Mouse (Mus musculus) small intestine, adult 2 months (tissue): Measurements from ENCODE around the gene Tbc1d30. TPM values are rescaled to one million over a fixed set of nuclear protein-coding genes. Genes with fewer than 3 reads are reported as not detected.
A peak's percentile ranks its signal among the peaks of the same experiment; 100 is the strongest.

Source experiments
- H3K27ac ChIP-seq: fragments of 200-500 bp; 2 replicates; pipeline ENCODE4 v1.5.1; 2012; ENCODE audit warnings: low read depth, low read length, control low read depth, inconsistent platforms; ENCODE audit not compliant: insufficient read depth
- H3K27me3 ChIP-seq: fragments of 200-500 bp; 2 replicates; pipeline ENCODE4 v1.6.1; 2012; ENCODE audit warnings: mild to moderate bottlenecking, moderate library complexity, low read length, inconsistent platforms; ENCODE audit not compliant: control insufficient read depth, insufficient read depth
- H3K36me3 ChIP-seq: fragments of 200-500 bp; 2 replicates; pipeline ENCODE4 v1.6.1; 2012; ENCODE audit warnings: mild to moderate bottlenecking, low read length, control low read depth, inconsistent platforms; ENCODE audit not compliant: control insufficient read depth, insufficient read depth
- H3K4me1 ChIP-seq: fragments of 200-500 bp; 2 replicates; pipeline ENCODE4 v1.6.1; 2012; ENCODE audit warnings: low read length, inconsistent platforms, mixed read lengths; ENCODE audit not compliant: control insufficient read depth, insufficient read depth, insufficient read length
- H3K4me3 ChIP-seq: fragments of 200-500 bp; 2 replicates; pipeline ENCODE4 v1.5.1; 2012; ENCODE audit warnings: low read depth, mild to moderate bottlenecking, control low read depth, inconsistent platforms, low read length, moderate library complexity
- CTCF ChIP-seq: fragments of 200-500 bp; IDR thresholded peaks from 2 replicates; pipeline ENCODE4 v1.5.1; 2012; ENCODE audit warnings: low read depth, mild to moderate bottlenecking, control low read depth, inconsistent platforms, low read length, moderate library complexity, mixed read lengths; ENCODE audit not compliant: insufficient replicate concordance, insufficient read length; ENCODE audit errors: extremely low read depth
- POLR2A ChIP-seq: fragments of 200-500 bp; IDR thresholded peaks from 2 replicates; pipeline ENCODE4 v1.6.1; 2012; ENCODE audit warnings: low read depth, mild to moderate bottlenecking, control low read depth, inconsistent platforms, low read length, moderate library complexity
- WGBS: fragments of 180-500 bp; shearing (Covaris S2); methylation state at CpG from one replicate; pipeline ENCODE4 v1.1.7; 2018; 5-methylcytosine and 5-hydroxymethylcytosine counted together
- polyA plus RNA-seq: library from polyadenylated mRNA; depleted of rRNA; stranded (reverse); fragments of >200 nt; gene quantifications from 2 replicates; pipeline ENCODE4 v1.2.3, GENCODE M21; 2012

Tbc1d30 gene
- polyA plus RNA-seq, 1 experiment = 5.5 TPM

- TF ChIP-seq CTCF (no peak), POLR2A (no peak)
- Histone ChIP-seq H3K27me3 (no peaks in the 10 kb centered on the region), H3K4me1 (peaks cover 22% of the 10 kb centered on the region), H3K4me3 (no peak overlapping the region), H3K36me3 (peaks cover 68% of the 10 kb centered on the region), H3K27ac (peak overlapping the region; percentile 99)
- 57% methylated on average over 9 of the region's 9 CpGs for WGBS
These were observed 35.3 kb upstream of the Tbc1d30 start for GRCm38 (mm10) chr10:121386347-121386746.

- 71% methylated on average over 6 of the region's 6 CpGs for WGBS
- Histone ChIP-seq H3K36me3 (peaks cover 68% of the 10 kb centered on the region), H3K4me1 (peaks cover 22% of the 10 kb centered on the region), H3K4me3 (no peak overlapping the region), H3K27ac (peak overlapping the region; percentile 99), H3K27me3 (no peaks in the 10 kb centered on the region)
- TF ChIP-seq POLR2A = no peak; the same call in 1 of the 2 replicates
- TF ChIP-seq CTCF = no peak
These were observed 34.6 kb upstream of the Tbc1d30 start for GRCm38 (mm10) chr10:121385695-121386094.

- peak overlapping the region; percentile 99 for H3K27ac ChIP-seq
- H3K4me3 ChIP-seq = peak overlapping the region; percentile 12; the same call in 1 of the 2 replicates
- TF ChIP-seq POLR2A (peak; percentile 19; the same call in 1 of the 2 replicates), CTCF (no peak)
- peaks cover 65% of the 10 kb centered on the region for H3K36me3 ChIP-seq
- H3K4me1 ChIP-seq = peaks cover 22% of the 10 kb centered on the region
- H3K27me3 ChIP-seq = no peaks in the 10 kb centered on the region
- WGBS = 24% methylated on average over 13 of the region's 13 CpGs
These were observed 33.6 kb upstream of the Tbc1d30 start for GRCm38 (mm10) chr10:121384710-121385109.

GRCm38 (mm10) chr10:121381280-121381679 is 30.2 kb upstream of the Tbc1d30 start:
- 89% methylated on average over 18 of the region's 18 CpGs for WGBS
- Histone ChIP-seq H3K4me3 (no peak overlapping the region), H3K27me3 (no peaks in the 10 kb centered on the region), H3K27ac (no peak overlapping the region), H3K4me1 (peaks cover 26% of the 10 kb centered on the region), H3K36me3 (peaks cover 66% of the 10 kb centered on the region)
- TF ChIP-seq CTCF = no peak
- TF ChIP-seq POLR2A = no peak

GRCm38 (mm10) chr10:121379387-121379786 is 28.3 kb upstream of the Tbc1d30 start:
- Histone ChIP-seq H3K27me3 (no peaks in the 10 kb centered on the region), H3K36me3 (peaks cover 76% of the 10 kb centered on the region), H3K27ac (no peak overlapping the region), H3K4me3 (no peak overlapping the region), H3K4me1 (peaks cover 20% of the 10 kb centered on the region)
- 98% methylated on average over 3 of the region's 3 CpGs for WGBS
- no peak for TF ChIP-seq POLR2A
- TF ChIP-seq CTCF = peak; percentile 45; the same call in 1 of the 2 replicates

GRCm38 (mm10) chr10:121376530-121377271 is 25.6 kb upstream of the Tbc1d30 start:
- H3K36me3 ChIP-seq = peaks cover 65% of the 10 kb centered on the region
- 47% methylated on average over 24 of the region's 24 CpGs for WGBS
- no peaks in the 10 kb centered on the region for H3K27me3 ChIP-seq
- H3K4me3 ChIP-seq = no peak overlapping the region
- peak overlapping the region; percentile 98 for H3K27ac ChIP-seq
- TF ChIP-seq CTCF = no peak
- TF ChIP-seq POLR2A = peak; percentile 60
- H3K4me1 ChIP-seq = peaks cover 14% of the 10 kb centered on the region

- peaks cover 58% of the 10 kb centered on the region for H3K36me3 ChIP-seq
- H3K27me3 ChIP-seq = no peaks in the 10 kb centered on the region
- peaks cover 14% of the 10 kb centered on the region for H3K4me1 ChIP-seq
- 80% methylated on average over 24 of the region's 24 CpGs for WGBS
- H3K27ac ChIP-seq = peak overlapping the region; percentile 98
- H3K4me3 ChIP-seq = no peak overlapping the region
- TF ChIP-seq POLR2A = no peak
- TF ChIP-seq CTCF = no peak
These were observed 24.8 kb upstream of the Tbc1d30 start for GRCm38 (mm10) chr10:121375649-121376493.
